Mouse (Mus musculus): Measurements from ENCODE around the gene Pla2g2e. TPM values are rescaled to one million over a fixed set of nuclear protein-coding genes. Genes with fewer than 3 reads are reported as not detected.

The Pla2g2e gene
- not detected in 2 replicates for polyA plus RNA-seq (2014; fragmentation: Nextera tagmentation; extraction: Ambion mirVana)

DNA sequence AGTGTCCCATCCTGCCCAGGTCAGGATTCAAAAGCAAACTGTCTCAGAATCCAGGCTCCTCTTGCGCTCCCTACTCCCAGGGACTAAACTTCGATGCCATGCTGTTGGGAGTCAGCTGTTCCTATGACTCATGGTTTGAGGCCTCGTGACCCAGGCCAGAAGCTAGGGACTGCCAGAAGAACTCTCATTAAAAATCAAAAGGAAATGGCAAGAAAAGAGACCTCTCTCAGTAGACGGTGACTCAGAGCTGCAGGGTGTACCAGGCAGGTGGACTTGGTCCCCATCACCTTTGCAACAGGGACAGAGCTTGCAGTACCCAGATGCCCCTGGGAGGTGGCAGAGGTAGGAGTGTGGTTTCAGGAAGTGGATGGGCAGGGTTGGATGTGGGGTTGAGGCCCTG, at the start of gene Pla2g2e:
Pla2g2e (plus strand) TSS at position 212 of the 400 bp plus-strand sequence.
- WGBS = 84% methylated on average over 4 of the region's 4 CpGs
- Histone ChIP-seq H3K27me3 (ENCODE audit: control insufficient read depth, insufficient read depth, low read length) (no peaks in the 10 kb centered on the region), H3K4me3 (ENCODE audit: low read depth, low read length) (no peak within 1 kb of the TSS), H3K4me2 (replicated peaks; ENCODE audit: low read depth, low read length) (no peak within 1 kb of the TSS), H3K9me3 (ENCODE audit: control insufficient read depth, low read depth, low read length) (0 out of 2 replicates have a peak, but pooled peaks cover 1% of the 10 kb centered on the region), H3K4me1 (ENCODE audit: control insufficient read depth, insufficient read depth, low read length) (no peaks in the 10 kb centered on the region), H3K9ac (replicated peaks; ENCODE audit: low read depth, low read length) (no peak within 1 kb of the TSS), H3K27ac (ENCODE audit: low read length) (no peak within 1 kb of the TSS), H3K36me3 (ENCODE audit: control insufficient read depth, insufficient read depth, low read length) (no peaks in the 10 kb centered on the region)
- no peak for ATAC-seq (ENCODE audit: insufficient number of reproducible peaks, insufficient read depth, low FRiP score, low read depth)

DNA sequence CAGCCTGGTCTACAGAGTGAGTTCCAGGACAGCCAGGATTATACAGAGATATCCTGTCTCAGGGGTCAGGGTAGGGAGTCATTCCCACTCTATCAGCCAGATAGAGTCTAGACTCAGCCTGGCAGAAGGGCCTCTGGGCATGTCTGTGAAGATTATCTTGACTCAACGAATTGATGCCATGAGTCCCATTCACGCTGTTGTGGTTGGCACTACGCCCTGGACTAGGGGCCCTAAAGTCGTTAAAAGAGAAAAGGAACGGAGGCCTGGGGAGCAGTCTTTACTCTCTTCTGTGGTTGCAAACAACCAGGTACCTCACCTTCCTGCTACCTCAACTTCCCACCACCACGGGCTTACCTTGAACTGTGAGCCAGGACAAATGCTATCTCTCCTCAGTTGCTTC, 37.9 kb upstream of the Pla2g2e start:
- Histone ChIP-seq H3K4me1 (ENCODE audit: control insufficient read depth, insufficient read depth, low read length) (no peaks in the 10 kb centered on the region), H3K27me3 (ENCODE audit: control insufficient read depth, insufficient read depth, low read length) (no peaks in the 10 kb centered on the region), H3K9me3 (ENCODE audit: control insufficient read depth, low read depth, low read length) (peaks cover 4% of the 10 kb centered on the region; the same call in 1 of the 2 replicates), H3K4me3 (ENCODE audit: low read depth, low read length) (no peak overlapping the region), H3K36me3 (ENCODE audit: control insufficient read depth, insufficient read depth, low read length) (no peaks in the 10 kb centered on the region), H3K9ac (replicated peaks; ENCODE audit: low read depth, low read length) (no peak overlapping the region), H3K27ac (ENCODE audit: low read length) (no peak overlapping the region), H3K4me2 (replicated peaks; ENCODE audit: low read depth, low read length) (no peak overlapping the region)
- 82% methylated on average over 6 of the region's 6 CpGs for WGBS
- ATAC-seq (ENCODE audit: insufficient number of reproducible peaks, insufficient read depth, low FRiP score, low read depth) = no peak

DNA sequence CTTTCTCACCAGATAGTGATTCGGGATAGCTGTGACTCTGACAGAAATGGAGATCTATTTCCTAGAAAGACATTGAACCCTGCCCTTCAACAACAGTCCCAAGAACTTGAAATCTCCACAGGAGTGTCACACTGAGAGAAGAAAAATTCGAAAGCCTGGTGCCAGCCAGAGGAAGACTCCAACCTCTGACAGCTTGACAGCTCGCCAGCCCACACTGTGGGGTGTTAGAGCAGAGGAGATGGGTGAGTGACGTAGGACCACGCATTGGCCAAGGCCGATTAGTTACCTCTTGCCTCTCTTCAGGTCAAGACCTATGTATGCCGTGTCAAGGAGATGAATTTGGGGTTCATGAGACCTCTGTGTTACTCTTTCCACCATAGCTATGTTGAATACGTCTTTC, 37.0 kb upstream of the Pla2g2e start:
- no peak for ATAC-seq (ENCODE audit: insufficient number of reproducible peaks, insufficient read depth, low FRiP score, low read depth)
- no peaks in the 10 kb centered on the region for H3K4me1 ChIP-seq (ENCODE audit: control insufficient read depth, insufficient read depth, low read length)
- peaks cover 4% of the 10 kb centered on the region; the same call in 1 of the 2 replicates for H3K9me3 ChIP-seq (ENCODE audit: control insufficient read depth, low read depth, low read length)
- no peak overlapping the region for H3K9ac ChIP-seq (replicated peaks; ENCODE audit: low read depth, low read length)
- no peaks in the 10 kb centered on the region for H3K27me3 ChIP-seq (ENCODE audit: control insufficient read depth, insufficient read depth, low read length)
- H3K36me3 ChIP-seq (ENCODE audit: control insufficient read depth, insufficient read depth, low read length) = no peaks in the 10 kb centered on the region
- 77% methylated on average over 8 of the region's 8 CpGs for WGBS
- H3K4me2 ChIP-seq (replicated peaks; ENCODE audit: low read depth, low read length) = no peak overlapping the region
- no peak overlapping the region for H3K4me3 ChIP-seq (ENCODE audit: low read depth, low read length)
- no peak overlapping the region for H3K27ac ChIP-seq (ENCODE audit: low read length)

DNA sequence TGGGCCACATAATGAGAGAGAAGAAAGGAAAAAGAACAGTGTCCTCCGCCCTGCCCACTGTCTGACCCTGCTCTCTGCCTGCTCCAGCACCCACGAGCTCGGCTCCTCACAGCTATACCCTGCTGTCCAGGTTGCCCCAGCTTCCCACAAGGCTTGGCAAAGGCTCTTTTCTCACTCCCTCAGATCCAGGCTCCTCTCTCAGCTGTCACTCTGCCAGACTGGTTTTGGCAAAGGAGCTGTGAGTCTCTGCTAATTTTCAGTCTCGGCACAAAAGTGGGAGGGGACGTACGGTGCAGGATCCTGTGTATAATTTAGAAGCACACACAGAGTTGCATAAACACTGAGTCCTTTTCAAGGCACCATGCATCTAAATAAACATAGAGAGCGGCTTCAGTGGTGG, 36.4 kb upstream of the Pla2g2e start:
- peaks cover 4% of the 10 kb centered on the region; the same call in 1 of the 2 replicates for H3K9me3 ChIP-seq (ENCODE audit: control insufficient read depth, low read depth, low read length)

DNA sequence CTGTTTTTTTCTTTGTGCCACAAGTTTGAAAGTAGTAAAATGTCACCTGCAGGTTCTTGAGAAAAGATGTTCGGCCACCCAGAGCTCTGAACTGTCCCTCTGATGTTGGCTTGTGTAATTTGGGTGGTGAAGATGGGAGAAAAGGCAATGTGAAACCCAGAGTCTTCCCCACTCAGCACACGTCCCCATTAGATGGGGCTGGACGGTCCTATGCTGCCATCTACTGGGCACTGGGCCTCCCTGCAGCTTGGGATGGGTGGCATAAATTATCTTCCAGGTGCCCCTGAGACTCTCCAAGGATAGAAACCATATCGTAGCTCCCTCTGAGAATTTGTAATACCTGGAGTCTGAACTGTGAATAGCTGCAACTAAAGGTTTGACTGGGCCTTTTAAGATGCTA, 26.3 kb upstream of the Pla2g2e start:
- no peak overlapping the region for H3K4me3 ChIP-seq (ENCODE audit: low read depth, low read length)
- no peaks in the 10 kb centered on the region for H3K4me1 ChIP-seq (ENCODE audit: control insufficient read depth, insufficient read depth, low read length)
- H3K27me3 ChIP-seq (ENCODE audit: control insufficient read depth, insufficient read depth, low read length) = no peaks in the 10 kb centered on the region
- H3K9me3 ChIP-seq (ENCODE audit: control insufficient read depth, low read depth, low read length) = no peaks in the 10 kb centered on the region
- no peaks in the 10 kb centered on the region for H3K36me3 ChIP-seq (ENCODE audit: control insufficient read depth, insufficient read depth, low read length)
- H3K4me2 ChIP-seq (replicated peaks; ENCODE audit: low read depth, low read length) = no peak overlapping the region
- no peak for ATAC-seq (ENCODE audit: insufficient number of reproducible peaks, insufficient read depth, low FRiP score, low read depth)
- no peak overlapping the region for H3K9ac ChIP-seq (replicated peaks; ENCODE audit: low read depth, low read length)
- WGBS = 3% methylated on average over 4 of the region's 4 CpGs
- H3K27ac ChIP-seq (ENCODE audit: low read length) = no peak overlapping the region

More for the DNA sequence above, 36.4 kb upstream of the Pla2g2e start:
- H3K9ac ChIP-seq (replicated peaks; ENCODE audit: low read depth, low read length) = no peak overlapping the region
- no peaks in the 10 kb centered on the region for H3K36me3 ChIP-seq (ENCODE audit: control insufficient read depth, insufficient read depth, low read length)
- no peak overlapping the region for H3K4me2 ChIP-seq (replicated peaks; ENCODE audit: low read depth, low read length)
- H3K27ac ChIP-seq (ENCODE audit: low read length) = no peak overlapping the region
- no peak overlapping the region for H3K4me3 ChIP-seq (ENCODE audit: low read depth, low read length)
- H3K27me3 ChIP-seq (ENCODE audit: control insufficient read depth, insufficient read depth, low read length) = no peaks in the 10 kb centered on the region
- no peak for ATAC-seq (ENCODE audit: insufficient number of reproducible peaks, insufficient read depth, low FRiP score, low read depth)
- H3K4me1 ChIP-seq (ENCODE audit: control insufficient read depth, insufficient read depth, low read length) = no peaks in the 10 kb centered on the region
- 74% methylated on average over 7 of the region's 7 CpGs for WGBS

DNA sequence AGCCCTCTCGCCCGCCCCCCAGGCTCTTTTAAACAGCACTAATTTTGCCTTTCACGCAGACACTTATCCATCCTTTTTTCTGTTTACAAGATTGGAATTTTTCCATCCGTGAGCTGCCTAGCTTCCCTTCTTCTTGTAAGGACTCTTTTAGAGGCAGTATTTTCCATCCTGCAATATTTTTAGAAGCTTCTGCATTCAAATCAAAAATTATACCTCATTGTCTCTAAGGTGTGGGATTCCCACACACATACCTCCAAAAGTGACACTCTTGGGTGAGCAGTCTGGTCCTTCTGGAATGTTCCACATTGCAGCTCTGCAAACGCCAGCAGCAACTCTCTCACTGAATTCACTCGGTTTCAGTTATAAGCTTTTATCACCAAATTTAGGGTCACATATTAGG, 24.8 kb upstream of the Pla2g2e start:
- H3K4me1 ChIP-seq (ENCODE audit: control insufficient read depth, insufficient read depth, low read length) = no peaks in the 10 kb centered on the region
- WGBS = 59% methylated on average over 6 of the region's 6 CpGs
- no peaks in the 10 kb centered on the region for H3K9me3 ChIP-seq (ENCODE audit: control insufficient read depth, low read depth, low read length)
- H3K9ac ChIP-seq (replicated peaks; ENCODE audit: low read depth, low read length) = no peak overlapping the region
- no peaks in the 10 kb centered on the region for H3K27me3 ChIP-seq (ENCODE audit: control insufficient read depth, insufficient read depth, low read length)
- no peak for ATAC-seq (ENCODE audit: insufficient number of reproducible peaks, insufficient read depth, low FRiP score, low read depth)
- H3K27ac ChIP-seq (ENCODE audit: low read length) = no peak overlapping the region
- H3K4me3 ChIP-seq (ENCODE audit: low read depth, low read length) = no peak overlapping the region
- H3K36me3 ChIP-seq (ENCODE audit: control insufficient read depth, insufficient read depth, low read length) = no peaks in the 10 kb centered on the region
- no peak overlapping the region for H3K4me2 ChIP-seq (replicated peaks; ENCODE audit: low read depth, low read length)

DNA sequence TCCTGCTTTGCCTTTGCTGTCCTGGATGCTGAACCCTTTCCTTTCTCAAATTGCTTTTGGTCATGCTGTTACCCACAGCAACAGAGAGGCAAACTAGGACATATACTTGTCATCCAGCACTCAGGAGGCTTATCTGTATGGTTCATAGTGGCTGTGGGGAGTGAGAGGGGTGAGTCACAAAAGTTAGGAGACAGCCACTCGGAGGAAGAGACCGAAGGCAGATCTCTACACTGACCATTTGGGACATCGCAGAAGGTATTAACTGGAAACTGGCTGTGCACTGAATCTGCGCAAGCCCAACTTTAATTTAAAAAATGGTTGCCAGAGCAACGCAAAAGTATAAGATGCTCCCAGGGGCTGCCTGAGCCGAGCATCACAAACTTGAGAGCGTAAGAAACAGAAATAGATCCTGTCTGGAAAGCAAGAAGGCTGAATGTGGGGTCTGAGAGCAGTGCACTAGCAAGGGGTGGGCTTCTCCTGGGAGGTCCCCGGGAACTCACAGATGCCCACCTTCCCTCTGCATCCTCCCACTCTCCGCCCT, 22.6 kb upstream of the Pla2g2e start:
- WGBS = 86% methylated on average over 9 of the region's 9 CpGs
- no peak overlapping the region for H3K4me3 ChIP-seq (ENCODE audit: low read depth, low read length)
- ATAC-seq (ENCODE audit: insufficient number of reproducible peaks, insufficient read depth, low FRiP score, low read depth) = no peak

DNA sequence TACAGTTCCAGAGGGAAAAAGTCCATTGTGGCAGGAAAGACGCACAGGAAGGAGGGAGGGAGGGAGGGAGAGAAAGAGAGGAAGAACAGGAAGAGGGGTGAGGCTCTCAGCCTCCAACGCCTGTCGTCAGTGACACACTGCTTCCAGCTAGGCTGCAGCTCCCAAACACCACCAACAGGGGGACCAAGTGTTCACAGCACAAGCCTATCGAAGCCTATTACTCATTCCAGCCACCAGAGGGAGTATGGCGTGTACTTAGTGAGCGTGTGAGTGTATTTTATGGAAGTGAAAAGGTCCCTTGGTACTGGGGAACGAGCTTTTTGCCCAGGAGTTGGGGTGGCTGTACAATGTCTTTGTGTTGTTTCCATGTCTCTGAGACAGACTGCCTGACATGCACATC, 21.3 kb upstream of the Pla2g2e start:
- ATAC-seq (ENCODE audit: insufficient number of reproducible peaks, insufficient read depth, low FRiP score, low read depth) = 0 out of 2 replicates have a peak, but pooled peaks have one; percentile 2
- H3K4me2 ChIP-seq (replicated peaks; ENCODE audit: low read depth, low read length) = no peak overlapping the region
- H3K9me3 ChIP-seq (ENCODE audit: control insufficient read depth, low read depth, low read length) = no peaks in the 10 kb centered on the region
- 26% methylated on average over 7 of the region's 7 CpGs for WGBS
- no peaks in the 10 kb centered on the region for H3K36me3 ChIP-seq (ENCODE audit: control insufficient read depth, insufficient read depth, low read length)
- no peaks in the 10 kb centered on the region for H3K27me3 ChIP-seq (ENCODE audit: control insufficient read depth, insufficient read depth, low read length)
- no peak overlapping the region for H3K27ac ChIP-seq (ENCODE audit: low read length)
- H3K4me1 ChIP-seq (ENCODE audit: control insufficient read depth, insufficient read depth, low read length) = no peaks in the 10 kb centered on the region
- no peak overlapping the region for H3K4me3 ChIP-seq (ENCODE audit: low read depth, low read length)
- H3K9ac ChIP-seq (replicated peaks; ENCODE audit: low read depth, low read length) = no peak overlapping the region

More for the DNA sequence above, 22.6 kb upstream of the Pla2g2e start:
- H3K36me3 ChIP-seq (ENCODE audit: control insufficient read depth, insufficient read depth, low read length) = no peaks in the 10 kb centered on the region
- H3K4me1 ChIP-seq (ENCODE audit: control insufficient read depth, insufficient read depth, low read length) = no peaks in the 10 kb centered on the region
- no peaks in the 10 kb centered on the region for H3K27me3 ChIP-seq (ENCODE audit: control insufficient read depth, insufficient read depth, low read length)
- no peak overlapping the region for H3K27ac ChIP-seq (ENCODE audit: low read length)
- H3K4me2 ChIP-seq (replicated peaks; ENCODE audit: low read depth, low read length) = no peak overlapping the region
- no peaks in the 10 kb centered on the region for H3K9me3 ChIP-seq (ENCODE audit: control insufficient read depth, low read depth, low read length)
- no peak overlapping the region for H3K9ac ChIP-seq (replicated peaks; ENCODE audit: low read depth, low read length)

DNA sequence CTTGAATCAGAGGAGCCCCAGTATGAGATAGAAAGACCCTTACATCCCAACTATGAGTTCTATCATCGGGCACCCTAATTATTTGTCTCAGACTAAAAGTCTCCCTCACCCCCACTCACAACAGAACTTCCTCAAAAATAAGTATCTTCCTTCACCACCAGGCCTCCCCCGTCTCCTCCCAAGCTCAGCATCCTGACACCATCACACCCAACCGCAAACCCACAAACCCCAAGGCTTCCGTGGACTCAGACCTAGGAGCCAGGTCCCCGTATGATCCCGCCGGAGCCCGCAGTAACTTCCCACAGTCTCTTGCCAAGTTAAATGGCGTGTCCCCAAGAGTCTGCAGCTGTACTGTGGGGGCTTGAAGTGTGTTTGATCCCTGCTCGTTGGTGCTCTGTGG, 20.2 kb upstream of the Pla2g2e start:
- no peaks in the 10 kb centered on the region for H3K9me3 ChIP-seq (ENCODE audit: control insufficient read depth, low read depth, low read length)
- no peak overlapping the region for H3K9ac ChIP-seq (replicated peaks; ENCODE audit: low read depth, low read length)
- 78% methylated on average over 10 of the region's 10 CpGs for WGBS
- H3K27me3 ChIP-seq (ENCODE audit: control insufficient read depth, insufficient read depth, low read length) = no peaks in the 10 kb centered on the region
- ATAC-seq (ENCODE audit: insufficient number of reproducible peaks, insufficient read depth, low FRiP score, low read depth) = no peak
- H3K4me1 ChIP-seq (ENCODE audit: control insufficient read depth, insufficient read depth, low read length) = no peaks in the 10 kb centered on the region
- H3K36me3 ChIP-seq (ENCODE audit: control insufficient read depth, insufficient read depth, low read length) = no peaks in the 10 kb centered on the region
- H3K4me3 ChIP-seq (ENCODE audit: low read depth, low read length) = no peak overlapping the region
- no peak overlapping the region for H3K27ac ChIP-seq (ENCODE audit: low read length)
- no peak overlapping the region for H3K4me2 ChIP-seq (replicated peaks; ENCODE audit: low read depth, low read length)

Measured in stomach, embryonic 14.5 days (tissue).